Mouse (Mus musculus) brain, embryonic 14.5 days (tissue): ENCODE measurements at regions not wholly inside any gene's neighbourhood (a gene's known extent, or its start where the extent isn't known, plus 50 kb on each side); places are given as distances from the start of the nearest gene placed in this dataset.

Experiments used
- CTCF ChIP-seq: fragments of 200-500 bp; IDR thresholded peaks from 2 replicates; pipeline ENCODE4 v1.5.1; 2012; ENCODE audit warnings: inconsistent platforms, mild to moderate bottlenecking, moderate library complexity, borderline replicate concordance; ENCODE audit not compliant: insufficient read depth, insufficient read length; ENCODE audit errors: extremely low read depth
- POLR2A ChIP-seq: fragments of 200-500 bp; IDR thresholded peaks from 2 replicates; pipeline ENCODE4 v1.6.1; 2012; ENCODE audit warnings: mild to moderate bottlenecking, inconsistent platforms, borderline replicate concordance; ENCODE audit not compliant: poor library complexity, insufficient read depth, insufficient read length, severe bottlenecking; ENCODE audit errors: extremely low read depth

DNA sequence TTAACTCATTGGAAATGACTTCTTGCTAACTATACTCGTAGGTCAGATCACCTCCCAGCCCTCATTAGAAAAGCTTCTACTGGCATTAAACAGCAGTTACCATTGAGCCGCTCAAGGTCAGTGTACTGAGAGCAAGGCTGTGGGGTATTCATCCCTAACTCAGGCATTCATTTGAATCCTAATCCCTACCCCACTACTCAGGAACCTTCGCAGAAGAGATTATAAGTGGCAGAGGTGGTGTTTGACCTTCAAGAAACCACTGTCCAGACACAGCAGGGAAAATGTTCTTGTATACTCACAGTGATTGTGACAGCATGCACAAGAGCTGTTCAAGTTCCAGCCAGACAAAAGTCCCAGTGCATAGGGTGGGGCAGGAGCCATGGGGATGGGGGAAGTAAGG is 179.5 kb downstream of the 1700064H15Rik start:
- TF ChIP-seq POLR2A = no peak
- TF ChIP-seq CTCF = no peak
